ENCODE assay signal across 28 mouse cellular contexts in genomic region chr10:79769329-79769728, GRCm38 (mm10). TPM values are rescaled to one million over a fixed set of nuclear protein-coding genes. Genes with fewer than 3 reads are reported as not detected.
A peak's percentile ranks its signal among the peaks of the same experiment; 100 is the strongest.
DNase-seq lines count a peak whose midpoint lies in the region; ATAC-seq lines count a peak whose summit lies in the region.
"Had no signal": no experiment of that assay in that cellular context is flagged by ENCODE, and none has a peak within 500 bp of the region (broad histone marks: within the 10 kb centered on the region; RNA-seq: fewer than 3 reads in every experiment).

No protein-coding gene starts in this region.

- H3K4me2 ChIP-seq in kidney, embryonic 15.5 days = no peak overlapping the region
- H3K4me2 ChIP-seq: embryonic facial prominence, embryonic 13.5 days; forebrain, embryonic 12.5 days; forebrain, embryonic 15.5 days; heart, embryonic 12.5 days; heart, embryonic 15.5 days had no signal

- peak; percentile 76 for DNase-seq in kidney, adult 11 months
- peak; percentile 79 for DNase-seq in kidney, adult 8-10 months
- DNase-seq in kidney, postnatal 10 days = no peak
- DNase-seq in kidney, postnatal 14 days = peak; percentile 64
- no peak for DNase-seq in urinary bladder, postnatal 10 days (ENCODE audit: low spot score)
- DNase-seq: adrenal gland, adult 8-10 months; adrenal gland, postnatal 25 days; cerebellum, adult 11-12 months; cerebellum, adult 8-10 months; cerebellum, postnatal 10 days; cerebellum, postnatal 36 days; embryo, embryonic 11 days; gastrocnemius, postnatal 25 days; heart, adult 18-20 months; heart, postnatal 10 days; heart, postnatal 36 days had no signal

- no peaks in the 10 kb centered on the region for H3K36me3 ChIP-seq in kidney, embryonic 15.5 days
- H3K36me3 ChIP-seq: embryonic facial prominence, embryonic 13.5 days; forebrain, embryonic 12.5 days; forebrain, embryonic 15.5 days; heart, embryonic 12.5 days; heart, embryonic 15.5 days; hindbrain, embryonic 13.5 days had no signal

- WGBS in kidney, embryonic 15.5 days = 18% methylated on average over 4 of the region's 4 CpGs

- no peak for ATAC-seq in kidney, embryonic 15.5 days (replicated peaks; ENCODE audit: low FRiP score)
- ATAC-seq: activated CD4-positive, CD25-positive, alpha-beta regulatory T cell, adult 4 months; forebrain, embryonic 15.5 days had no signal

- H3K27me3 ChIP-seq in kidney, embryonic 15.5 days = no peaks in the 10 kb centered on the region
- H3K27me3 ChIP-seq: forebrain, embryonic 15.5 days; heart, embryonic 15.5 days had no signal

- H3K9ac ChIP-seq in kidney, embryonic 15.5 days = no peak overlapping the region
- H3K9ac ChIP-seq: embryonic facial prominence, embryonic 13.5 days; forebrain, embryonic 12.5 days; forebrain, embryonic 15.5 days; heart, embryonic 12.5 days; heart, embryonic 15.5 days; hindbrain, embryonic 13.5 days had no signal

- no peaks in the 10 kb centered on the region for H3K9me3 ChIP-seq in kidney, embryonic 15.5 days (replicated peaks)
- H3K9me3 ChIP-seq: forebrain, embryonic 12.5 days; forebrain, embryonic 15.5 days; heart, embryonic 15.5 days; hindbrain, embryonic 13.5 days had no signal

- peaks cover 35% of the 10 kb centered on the region for H3K4me1 ChIP-seq in kidney, embryonic 15.5 days

- H3K27ac ChIP-seq in kidney, embryonic 15.5 days = no peak overlapping the region
- H3K27ac ChIP-seq: embryonic facial prominence, embryonic 10.5 days; embryonic facial prominence, embryonic 13.5 days; forebrain, embryonic 12.5 days; forebrain, embryonic 15.5 days; heart, embryonic 15.5 days; hindbrain, embryonic 10.5 days; hindbrain, embryonic 13.5 days had no signal

- no peak overlapping the region for H3K4me3 ChIP-seq in kidney, embryonic 15.5 days (replicated peaks)
- H3K4me3 ChIP-seq: embryonic facial prominence, embryonic 13.5 days; erythroblast, embryonic 14.5 days; forebrain, embryonic 12.5 days; forebrain, embryonic 15.5 days; heart, embryonic 12.5 days; heart, embryonic 15.5 days; hindbrain, embryonic 13.5 days had no signal

RNA-seq across cellular contexts. Expression of gene Rnf126, which starts 2.6 kb away (rescaled TPM):
- polyA plus RNA-seq in kidney, embryonic 15.5 days (2015; fragmentation: Nextera tagmentation; extraction: Ambion mirVana) = 88.5 and 102 TPM in 2 replicates

RNA-seq across cellular contexts. Expression of gene Fstl3, which starts 7.7 kb away (rescaled TPM):
- polyA plus RNA-seq in kidney, embryonic 15.5 days (2015; fragmentation: Nextera tagmentation; extraction: Ambion mirVana) = 15.3 and 15.6 TPM in 2 replicates

RNA-seq across cellular contexts. Expression of gene Fgf22, which starts 14.5 kb away (rescaled TPM):
- 0.12 and 0.14 TPM in 2 replicates for polyA plus RNA-seq in kidney, embryonic 15.5 days (2015; fragmentation: Nextera tagmentation; extraction: Ambion mirVana)
- polyA plus RNA-seq: activated CD4-positive, CD25-positive, alpha-beta regulatory T cell, adult 4 months; erythroblast, embryonic 14.5 days; gonadal fat pad, adult 2 months had no signal

RNA-seq across cellular contexts. Expression of gene Prss57, which starts 21.4 kb away (rescaled TPM):
- 0.29 TPM in 1 of 2 replicates, not detected in the other for polyA plus RNA-seq in kidney, embryonic 15.5 days (2015; fragmentation: Nextera tagmentation; extraction: Ambion mirVana)
- polyA plus RNA-seq: embryonic facial prominence, embryonic 10.5 days; embryonic facial prominence, embryonic 13.5 days; hindbrain, embryonic 10.5 days; hindbrain, embryonic 13.5 days had no signal

RNA-seq across cellular contexts. Expression of gene Polrmt, which starts 22.9 kb away (rescaled TPM):
- 43.7 and 54.4 TPM in 2 replicates for polyA plus RNA-seq in kidney, embryonic 15.5 days (2015; fragmentation: Nextera tagmentation; extraction: Ambion mirVana)

Comparison
In these comparisons a context has a peak if more than half of its experiments do, and no peak if none do; other contexts are left out.
1. DNase-seq: peak in kidney, adult 11 months (single experiment), kidney, adult 8-10 months (2 of 2) and kidney, postnatal 14 days (single experiment); none in kidney, postnatal 10 days (single experiment) and urinary bladder, postnatal 10 days (single experiment).